Mouse (Mus musculus): Measurements from ENCODE around the gene Hipk2. TPM values are rescaled to one million over a fixed set of nuclear protein-coding genes. Genes with fewer than 3 reads are reported as not detected.

Hipk2 gene
- polyA plus RNA-seq, 1 experiment from 2014 or later = 21.5 TPM

DNA sequence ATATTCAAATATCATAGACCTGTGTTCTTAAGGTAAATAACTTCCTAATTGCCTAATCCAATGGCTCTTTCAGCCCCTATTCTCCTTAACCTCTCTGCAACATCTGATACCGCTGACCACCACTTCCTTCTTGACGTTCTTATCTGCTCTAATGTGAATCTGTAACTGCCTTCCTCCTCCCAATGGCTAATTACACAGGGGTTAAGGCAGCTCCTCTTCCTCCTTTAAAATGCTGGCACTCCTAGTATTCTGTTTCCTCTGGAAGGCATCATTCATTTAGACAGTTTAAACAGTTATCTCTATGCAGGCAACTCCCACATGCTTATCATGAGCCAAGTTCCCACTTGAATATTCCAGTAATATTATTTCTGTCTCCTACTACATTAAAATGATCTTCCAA lies 54.3 kb downstream of the Hipk2 start:
- Histone ChIP-seq H3K4me1 (ENCODE audit: control insufficient read depth, insufficient read depth, low read length) (peaks cover 16% of the 10 kb centered on the region), H3K4me2 (ENCODE audit: low read depth, low read length) (no peak overlapping the region), H3K9ac (ENCODE audit: low read length) (no peak overlapping the region), H3K36me3 (ENCODE audit: control insufficient read depth, insufficient read depth, low read length) (peaks cover 7% of the 10 kb centered on the region; the same call in 1 of the 2 replicates), H3K4me3 (replicated peaks; ENCODE audit: low read length) (no peak overlapping the region), H3K27me3 (ENCODE audit: control insufficient read depth, insufficient read depth, low read length) (no peaks in the 10 kb centered on the region), H3K27ac (ENCODE audit: low read length) (no peak overlapping the region), H3K9me3 (replicated peaks; ENCODE audit: control insufficient read depth, low read length) (no peaks in the 10 kb centered on the region)
- ATAC-seq (ENCODE audit: insufficient read depth, low FRiP score) = no peak
- WGBS = 52% methylated on average over 2 of the region's 2 CpGs

DNA sequence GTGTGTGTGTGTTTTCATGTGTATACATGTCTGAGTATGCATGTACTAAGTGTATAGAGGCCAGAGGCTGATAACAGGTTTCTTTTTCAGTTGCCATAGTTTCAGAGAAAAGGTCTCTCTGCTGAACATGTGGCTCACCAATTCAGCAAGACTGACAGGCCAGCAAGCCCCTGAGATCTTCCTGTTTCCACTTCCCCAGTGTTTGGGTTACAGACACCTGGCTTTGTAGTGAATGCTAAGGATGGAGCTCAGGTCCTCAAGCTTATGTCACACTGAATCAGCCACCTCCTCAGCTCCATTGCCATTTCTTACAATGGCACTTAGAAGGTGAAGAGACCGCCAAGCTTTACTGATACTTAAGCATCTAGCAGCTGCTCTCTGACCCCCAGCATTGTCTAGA lies 55.1 kb downstream of the Hipk2 start:
- no peak overlapping the region for H3K27ac ChIP-seq (ENCODE audit: low read length)
- no peak overlapping the region for H3K9ac ChIP-seq (ENCODE audit: low read length)
- no peak overlapping the region for H3K4me2 ChIP-seq (ENCODE audit: low read depth, low read length)
- no peaks in the 10 kb centered on the region for H3K9me3 ChIP-seq (replicated peaks; ENCODE audit: control insufficient read depth, low read length)
- no peak overlapping the region for H3K4me3 ChIP-seq (replicated peaks; ENCODE audit: low read length)
- no peaks in the 10 kb centered on the region for H3K27me3 ChIP-seq (ENCODE audit: control insufficient read depth, insufficient read depth, low read length)
- WGBS = 100% methylated on average over 1 of the region's 1 CpGs
- peaks cover 7% of the 10 kb centered on the region; the same call in 1 of the 2 replicates for H3K36me3 ChIP-seq (ENCODE audit: control insufficient read depth, insufficient read depth, low read length)
- H3K4me1 ChIP-seq (ENCODE audit: control insufficient read depth, insufficient read depth, low read length) = peaks cover 16% of the 10 kb centered on the region
- no peak for ATAC-seq (ENCODE audit: insufficient read depth, low FRiP score)

- Histone ChIP-seq H3K36me3 (ENCODE audit: control insufficient read depth, insufficient read depth, low read length) (peaks cover 7% of the 10 kb centered on the region; the same call in 1 of the 2 replicates), H3K27me3 (ENCODE audit: control insufficient read depth, insufficient read depth, low read length) (no peaks in the 10 kb centered on the region), H3K4me2 (ENCODE audit: low read depth, low read length) (no peak overlapping the region), H3K4me1 (ENCODE audit: control insufficient read depth, insufficient read depth, low read length) (0 out of 2 replicates have a peak, but pooled peaks cover 6% of the 10 kb centered on the region), H3K4me3 (replicated peaks; ENCODE audit: low read length) (no peak overlapping the region), H3K27ac (ENCODE audit: low read length) (no peak overlapping the region), H3K9ac (ENCODE audit: low read length) (no peak overlapping the region), H3K9me3 (replicated peaks; ENCODE audit: control insufficient read depth, low read length) (no peaks in the 10 kb centered on the region)
- 79% methylated on average over 1 of the region's 1 CpGs for WGBS
- no peak for ATAC-seq (ENCODE audit: insufficient read depth, low FRiP score)
Measured at GRCm38 (mm10) chr6:38816216-38816615, 59.7 kb downstream of the Hipk2 start.

GRCm38 (mm10) chr6:38815582-38815981 lies 60.4 kb downstream of the Hipk2 start:
- Histone ChIP-seq H3K4me3 (replicated peaks; ENCODE audit: low read length) (no peak overlapping the region), H3K27ac (ENCODE audit: low read length) (no peak overlapping the region), H3K9ac (ENCODE audit: low read length) (no peak overlapping the region), H3K4me2 (ENCODE audit: low read depth, low read length) (no peak overlapping the region), H3K27me3 (ENCODE audit: control insufficient read depth, insufficient read depth, low read length) (no peaks in the 10 kb centered on the region), H3K36me3 (ENCODE audit: control insufficient read depth, insufficient read depth, low read length) (peaks cover 7% of the 10 kb centered on the region; the same call in 1 of the 2 replicates), H3K4me1 (ENCODE audit: control insufficient read depth, insufficient read depth, low read length) (no peaks in the 10 kb centered on the region), H3K9me3 (replicated peaks; ENCODE audit: control insufficient read depth, low read length) (no peaks in the 10 kb centered on the region)
- no peak for ATAC-seq (ENCODE audit: insufficient read depth, low FRiP score)
- WGBS = 75% methylated on average over 2 of the region's 2 CpGs

DNA sequence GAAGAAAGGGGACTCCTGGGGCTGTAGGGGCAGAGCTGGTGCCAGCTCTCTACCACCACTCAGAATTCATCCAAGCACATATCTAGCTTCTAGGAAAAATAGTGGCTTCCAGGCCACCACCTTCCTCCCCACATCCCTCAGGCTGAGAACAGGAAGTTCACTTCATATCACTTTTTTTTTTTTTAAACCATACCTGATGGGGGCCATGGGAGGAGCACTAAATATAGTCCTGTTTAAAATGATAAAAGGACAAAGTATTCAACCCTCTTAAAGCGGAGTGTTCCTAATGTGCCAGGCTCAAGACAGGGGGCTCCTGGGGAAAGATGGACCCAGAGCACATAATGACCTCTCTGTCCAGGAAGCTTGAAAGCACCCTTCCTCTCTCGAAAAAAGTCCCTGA lies 61.3 kb downstream of the Hipk2 start:
- Histone ChIP-seq H3K4me2 (ENCODE audit: low read depth, low read length) (no peak overlapping the region), H3K9me3 (replicated peaks; ENCODE audit: control insufficient read depth, low read length) (no peaks in the 10 kb centered on the region), H3K4me3 (replicated peaks; ENCODE audit: low read length) (no peak overlapping the region), H3K27ac (ENCODE audit: low read length) (no peak overlapping the region), H3K27me3 (ENCODE audit: control insufficient read depth, insufficient read depth, low read length) (no peaks in the 10 kb centered on the region), H3K9ac (ENCODE audit: low read length) (no peak overlapping the region), H3K4me1 (ENCODE audit: control insufficient read depth, insufficient read depth, low read length) (no peaks in the 10 kb centered on the region), H3K36me3 (ENCODE audit: control insufficient read depth, insufficient read depth, low read length) (peaks cover 7% of the 10 kb centered on the region; the same call in 1 of the 2 replicates)
- WGBS = 81% methylated on average over 2 of the region's 2 CpGs
- no peak for ATAC-seq (ENCODE audit: insufficient read depth, low FRiP score)

- H3K9ac ChIP-seq (ENCODE audit: low read length) = no peak overlapping the region
- H3K4me1 ChIP-seq (ENCODE audit: control insufficient read depth, insufficient read depth, low read length) = no peaks in the 10 kb centered on the region
- no peaks in the 10 kb centered on the region for H3K36me3 ChIP-seq (ENCODE audit: control insufficient read depth, insufficient read depth, low read length)
- H3K9me3 ChIP-seq (replicated peaks; ENCODE audit: control insufficient read depth, low read length) = no peaks in the 10 kb centered on the region
- no peaks in the 10 kb centered on the region for H3K27me3 ChIP-seq (ENCODE audit: control insufficient read depth, insufficient read depth, low read length)
- 65% methylated on average over 4 of the region's 4 CpGs for WGBS
- H3K4me2 ChIP-seq (ENCODE audit: low read depth, low read length) = no peak overlapping the region
- ATAC-seq (ENCODE audit: insufficient read depth, low FRiP score) = no peak
- H3K27ac ChIP-seq (ENCODE audit: low read length) = no peak overlapping the region
- H3K4me3 ChIP-seq (replicated peaks; ENCODE audit: low read length) = no peak overlapping the region
Measured at GRCm38 (mm10) chr6:38811459-38812145, 64.4 kb downstream of the Hipk2 start.

DNA sequence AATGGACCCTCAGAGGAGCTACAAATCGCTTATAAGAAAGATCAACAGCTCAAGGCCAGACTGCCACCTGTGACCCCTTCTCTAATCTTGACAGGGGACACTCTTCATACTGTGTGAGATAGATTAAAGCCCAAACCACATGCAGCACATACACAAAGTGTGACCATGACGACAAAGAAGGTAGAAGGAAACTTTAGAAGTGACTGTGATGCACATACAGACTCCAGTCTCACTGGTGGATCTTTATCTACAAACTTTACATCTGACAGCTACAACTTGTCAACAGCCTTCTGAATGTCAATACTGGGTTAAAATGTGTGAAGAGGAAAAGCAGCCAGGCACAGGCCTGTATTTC lies 65.9 kb downstream of the Hipk2 start:
- no peak overlapping the region for H3K4me2 ChIP-seq (ENCODE audit: low read depth, low read length)
- no peaks in the 10 kb centered on the region for H3K4me1 ChIP-seq (ENCODE audit: control insufficient read depth, insufficient read depth, low read length)
- ATAC-seq (ENCODE audit: insufficient read depth, low FRiP score) = no peak
- no peaks in the 10 kb centered on the region for H3K36me3 ChIP-seq (ENCODE audit: control insufficient read depth, insufficient read depth, low read length)
- no peak overlapping the region for H3K27ac ChIP-seq (ENCODE audit: low read length)
- no peak overlapping the region for H3K4me3 ChIP-seq (replicated peaks; ENCODE audit: low read length)
- no peaks in the 10 kb centered on the region for H3K9me3 ChIP-seq (replicated peaks; ENCODE audit: control insufficient read depth, low read length)
- H3K27me3 ChIP-seq (ENCODE audit: control insufficient read depth, insufficient read depth, low read length) = no peaks in the 10 kb centered on the region
- 15% methylated on average over 2 of the region's 2 CpGs for WGBS
- H3K9ac ChIP-seq (ENCODE audit: low read length) = no peak overlapping the region

- H3K4me1 ChIP-seq (ENCODE audit: control insufficient read depth, insufficient read depth, low read length) = no peaks in the 10 kb centered on the region
- no peaks in the 10 kb centered on the region for H3K9me3 ChIP-seq (replicated peaks; ENCODE audit: control insufficient read depth, low read length)
- H3K36me3 ChIP-seq (ENCODE audit: control insufficient read depth, insufficient read depth, low read length) = no peaks in the 10 kb centered on the region
- WGBS = 49% methylated on average over 10 of the region's 10 CpGs
- no peak overlapping the region for H3K4me2 ChIP-seq (ENCODE audit: low read depth, low read length)
- no peaks in the 10 kb centered on the region for H3K27me3 ChIP-seq (ENCODE audit: control insufficient read depth, insufficient read depth, low read length)
- ATAC-seq (ENCODE audit: insufficient read depth, low FRiP score) = 0 out of 2 replicates have a peak, but pooled peaks have one; percentile 12
- no peak overlapping the region for H3K4me3 ChIP-seq (replicated peaks; ENCODE audit: low read length)
- no peak overlapping the region; the same call in 1 of the 2 replicates for H3K27ac ChIP-seq (ENCODE audit: low read length)
- no peak overlapping the region for H3K9ac ChIP-seq (ENCODE audit: low read length)
Measured at GRCm38 (mm10) chr6:38809396-38810120, 66.4 kb downstream of the Hipk2 start.

- Histone ChIP-seq H3K9me3 (replicated peaks; ENCODE audit: control insufficient read depth, low read length) (no peaks in the 10 kb centered on the region), H3K27me3 (ENCODE audit: control insufficient read depth, insufficient read depth, low read length) (no peaks in the 10 kb centered on the region), H3K4me3 (replicated peaks; ENCODE audit: low read length) (no peak overlapping the region), H3K27ac (ENCODE audit: low read length) (no peak overlapping the region), H3K9ac (ENCODE audit: low read length) (no peak overlapping the region), H3K36me3 (ENCODE audit: control insufficient read depth, insufficient read depth, low read length) (no peaks in the 10 kb centered on the region; the same call in 1 of the 2 replicates), H3K4me2 (ENCODE audit: low read depth, low read length) (no peak overlapping the region), H3K4me1 (ENCODE audit: control insufficient read depth, insufficient read depth, low read length) (no peaks in the 10 kb centered on the region)
- WGBS = 91% methylated on average over 4 of the region's 4 CpGs
- ATAC-seq (ENCODE audit: insufficient read depth, low FRiP score) = no peak
Measured at GRCm38 (mm10) chr6:38808317-38808716, 67.6 kb downstream of the Hipk2 start.
